Mouse (Mus musculus) neural tube, embryonic 11.5 days (tissue): ENCODE measurements at regions not wholly inside any gene's neighbourhood (a gene's known extent, or its start where the extent isn't known, plus 50 kb on each side); places are given as distances from the start of the nearest gene placed in this dataset.

Source experiments
- ATAC-seq: fragments of 200-750 bp; cut with Nextera tagmentation; 2 replicates; pipeline ENCODE4 v1.8.0; 2017; ENCODE audit warnings: moderate number of reproducible peaks, mild to moderate bottlenecking, moderate TSS enrichment, moderate library complexity; ENCODE audit not compliant: insufficient read depth, low FRiP score, low TSS enrichment
- DNase-seq: peaks from one replicate; pipeline ENCODE4 v3.0.0-alpha.2; 2015; ENCODE audit warnings: low spot score
- H3K27ac ChIP-seq: fragments of 300-500 bp; sonication (generic); 2 replicates; pipeline ENCODE4 v1.5.1; 2014; ENCODE audit warnings: low read depth, mild to moderate bottlenecking, low read length
- H3K27me3 ChIP-seq: fragments of 300-500 bp; sonication (generic); 2 replicates; pipeline ENCODE4 v1.6.1; 2014; ENCODE audit warnings: mild to moderate bottlenecking, low read length, mixed read lengths; ENCODE audit not compliant: control insufficient read depth, insufficient read depth
- H3K36me3 ChIP-seq: fragments of 300-500 bp; sonication (generic); 2 replicates; pipeline ENCODE4 v1.6.1; 2014; ENCODE audit warnings: mild to moderate bottlenecking, low read length, moderate library complexity, mixed read lengths; ENCODE audit not compliant: control insufficient read depth, insufficient read depth
- H3K4me1 ChIP-seq: fragments of 300-500 bp; sonication (generic); 2 replicates; pipeline ENCODE4 v1.6.1; 2014; ENCODE audit warnings: low read length, mixed read lengths; ENCODE audit not compliant: control insufficient read depth, insufficient read depth
- H3K4me2 ChIP-seq: fragments of 300-500 bp; sonication (generic); 2 replicates; pipeline ENCODE4 v1.6.1; 2014; ENCODE audit warnings: low read depth, mild to moderate bottlenecking, moderate library complexity
- H3K4me3 ChIP-seq: fragments of 300-500 bp; sonication (generic); 2 replicates; pipeline ENCODE4 v1.5.1; 2014; ENCODE audit warnings: low read depth, low read length
- H3K9ac ChIP-seq: fragments of 300-500 bp; sonication (generic); 2 replicates; pipeline ENCODE4 v1.6.1; 2014; ENCODE audit warnings: mild to moderate bottlenecking, low read length
- H3K9me3 ChIP-seq: fragments of 300-500 bp; sonication (generic); 2 replicates; pipeline ENCODE4 v1.6.1; 2016; ENCODE audit warnings: low read length; ENCODE audit not compliant: control insufficient read depth
- WGBS: fragments of 180-500 bp; shearing (Covaris S2); extraction: QIAGEN DNeasy Blood & Tissue Kit; methylation state at CpG from one replicate; pipeline ENCODE4 v1.1.7; 2014; 5-methylcytosine and 5-hydroxymethylcytosine counted together

DNA sequence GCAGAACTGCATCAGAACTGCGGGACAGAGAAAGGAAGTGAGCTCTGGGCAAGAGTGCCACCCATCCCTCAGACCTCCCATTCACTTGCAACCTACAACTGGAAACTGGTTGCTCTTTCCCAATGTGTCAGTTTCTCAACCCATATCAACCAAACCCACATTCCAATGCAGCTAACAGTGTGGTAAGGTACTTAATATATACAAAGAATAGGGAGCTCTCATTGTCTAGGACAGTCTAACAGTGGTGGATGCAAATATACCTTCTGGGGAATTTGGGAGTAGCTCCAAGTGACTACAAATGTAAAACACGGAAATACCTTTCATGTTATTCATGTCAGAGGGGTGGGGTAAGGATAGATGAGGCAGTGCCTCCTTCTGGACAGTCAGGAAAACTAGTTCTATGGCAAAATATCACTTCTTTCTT is 171.0 kb upstream of the Smim15 start:
- H3K27me3 ChIP-seq = no peaks in the 10 kb centered on the region
- ATAC-seq (no peak), DNase-seq (no peak)
- H3K9me3 ChIP-seq = no peaks in the 10 kb centered on the region
- peaks cover 12% of the 10 kb centered on the region; the same call in 1 of the 2 replicates for H3K4me1 ChIP-seq
- H3K4me2 ChIP-seq = no peak overlapping the region
- no peaks in the 10 kb centered on the region for H3K36me3 ChIP-seq
- no peak overlapping the region for H3K4me3 ChIP-seq
- H3K27ac ChIP-seq = no peak overlapping the region
- WGBS = 73% methylated on average over 2 of the region's 2 CpGs
- H3K9ac ChIP-seq = no peak overlapping the region

DNA sequence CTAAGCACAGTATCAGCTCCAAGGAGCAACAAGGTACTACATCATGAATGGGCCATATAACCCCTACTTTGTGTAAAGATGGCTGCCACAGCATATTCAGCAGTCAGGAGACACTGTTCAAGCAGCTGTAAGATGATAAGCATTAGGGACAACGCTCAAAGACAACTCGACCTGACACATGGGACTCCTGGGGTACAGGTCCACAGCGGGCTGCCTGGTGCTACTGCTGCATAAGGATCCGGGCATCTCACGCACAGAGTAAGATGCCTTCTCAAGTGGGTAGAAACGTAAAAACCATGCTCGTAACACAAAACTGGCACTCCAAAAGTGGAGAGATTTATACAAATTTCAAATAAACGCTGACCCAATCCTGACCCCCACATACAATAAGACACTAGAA is 171.7 kb upstream of the Smim15 start:
- ATAC-seq (no peak), DNase-seq (no peak)
- no peaks in the 10 kb centered on the region for H3K9me3 ChIP-seq
- H3K4me3 ChIP-seq = no peak overlapping the region
- no peak overlapping the region for H3K27ac ChIP-seq
- 68% methylated on average over 8 of the region's 8 CpGs for WGBS
- no peak overlapping the region for H3K4me2 ChIP-seq
- H3K27me3 ChIP-seq = no peaks in the 10 kb centered on the region
- H3K4me1 ChIP-seq = peaks cover 12% of the 10 kb centered on the region; the same call in 1 of the 2 replicates
- no peaks in the 10 kb centered on the region for H3K36me3 ChIP-seq
- H3K9ac ChIP-seq = no peak overlapping the region

DNA sequence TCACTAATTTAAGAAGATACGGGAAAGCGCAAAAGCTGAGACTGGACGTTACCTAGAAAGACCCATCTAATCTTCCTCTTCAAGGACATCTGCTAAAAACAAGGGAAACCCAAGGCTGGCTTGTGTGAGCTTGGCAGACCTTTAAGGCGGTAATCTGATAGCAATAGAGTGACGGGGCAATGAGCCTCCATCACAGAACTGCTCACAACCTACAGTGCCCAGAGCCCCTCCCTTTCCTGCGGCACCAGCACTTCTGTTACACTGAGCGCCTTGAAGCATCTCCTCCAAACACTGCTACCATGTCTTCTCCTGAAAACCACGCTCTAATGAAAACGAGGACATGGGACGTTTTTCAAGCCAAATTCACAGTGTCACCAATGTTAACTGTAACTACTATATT is 172.1 kb upstream of the Smim15 start:
- ATAC-seq (no peak), DNase-seq (no peak)
- H3K27me3 ChIP-seq = no peaks in the 10 kb centered on the region
- no peak overlapping the region for H3K9ac ChIP-seq
- H3K9me3 ChIP-seq = no peaks in the 10 kb centered on the region
- H3K4me1 ChIP-seq = peaks cover 12% of the 10 kb centered on the region; the same call in 1 of the 2 replicates
- 65% methylated on average over 10 of the region's 10 CpGs for WGBS
- H3K4me2 ChIP-seq = no peak overlapping the region
- no peak overlapping the region for H3K4me3 ChIP-seq
- H3K27ac ChIP-seq = no peak overlapping the region
- no peaks in the 10 kb centered on the region for H3K36me3 ChIP-seq

DNA sequence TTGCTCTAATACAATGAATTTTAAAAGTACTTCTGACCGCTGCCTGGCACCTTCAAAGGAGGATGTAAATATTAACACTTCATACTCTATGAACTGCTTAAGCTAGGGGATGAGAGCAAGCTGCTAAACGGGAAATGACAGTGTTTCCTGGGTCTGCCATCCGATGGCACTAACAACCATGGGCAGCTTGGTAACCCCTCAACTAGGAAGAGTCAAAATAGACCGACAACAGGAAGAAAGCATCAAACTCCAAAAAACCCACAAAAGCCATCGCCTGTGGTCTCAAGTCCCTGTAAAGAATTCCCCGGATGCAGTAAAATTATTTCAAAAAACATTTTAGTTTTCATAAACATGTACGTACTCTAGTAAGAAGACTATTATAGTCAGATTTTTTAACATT is 175.3 kb upstream of the Smim15 start:
- no peaks in the 10 kb centered on the region for H3K9me3 ChIP-seq
- no peaks in the 10 kb centered on the region for H3K27me3 ChIP-seq
- no peak overlapping the region for H3K27ac ChIP-seq
- no peak overlapping the region for H3K9ac ChIP-seq
- no peak for DNase-seq
- H3K36me3 ChIP-seq = no peaks in the 10 kb centered on the region
- peaks cover 9% of the 10 kb centered on the region; the same call in 1 of the 2 replicates for H3K4me1 ChIP-seq
- no peak for ATAC-seq
- H3K4me3 ChIP-seq = no peak overlapping the region
- H3K4me2 ChIP-seq = no peak overlapping the region
- 89% methylated on average over 7 of the region's 7 CpGs for WGBS

DNA sequence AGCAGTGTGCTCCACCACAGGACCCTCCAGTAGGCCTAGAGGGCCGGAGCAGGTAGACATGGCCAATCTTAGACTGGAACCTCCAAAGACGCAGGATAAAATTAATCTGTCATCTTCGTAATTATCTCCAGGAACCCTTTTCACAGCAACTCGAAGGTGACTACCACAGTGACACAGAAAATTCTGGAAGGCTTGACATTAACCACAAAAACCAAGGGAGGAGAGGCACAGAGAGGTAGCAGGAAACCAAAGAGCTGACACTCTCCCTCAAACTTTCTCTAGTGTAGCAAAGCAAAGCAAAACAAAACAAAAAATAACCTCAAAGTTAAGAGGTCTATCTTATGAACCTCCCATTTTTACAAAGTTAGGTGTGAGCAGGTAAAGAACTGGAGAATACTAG is 177.4 kb upstream of the Smim15 start:
- H3K4me2 ChIP-seq = no peak overlapping the region
- WGBS = 92% methylated on average over 4 of the region's 4 CpGs
- no peaks in the 10 kb centered on the region for H3K36me3 ChIP-seq
- no peak overlapping the region for H3K27ac ChIP-seq
- no peak for ATAC-seq
- no peaks in the 10 kb centered on the region for H3K9me3 ChIP-seq
- no peak overlapping the region for H3K9ac ChIP-seq
- peaks cover 1% of the 10 kb centered on the region; the same call in 1 of the 2 replicates for H3K4me1 ChIP-seq
- no peak overlapping the region for H3K4me3 ChIP-seq
- H3K27me3 ChIP-seq = no peaks in the 10 kb centered on the region
- DNase-seq = no peak

DNA sequence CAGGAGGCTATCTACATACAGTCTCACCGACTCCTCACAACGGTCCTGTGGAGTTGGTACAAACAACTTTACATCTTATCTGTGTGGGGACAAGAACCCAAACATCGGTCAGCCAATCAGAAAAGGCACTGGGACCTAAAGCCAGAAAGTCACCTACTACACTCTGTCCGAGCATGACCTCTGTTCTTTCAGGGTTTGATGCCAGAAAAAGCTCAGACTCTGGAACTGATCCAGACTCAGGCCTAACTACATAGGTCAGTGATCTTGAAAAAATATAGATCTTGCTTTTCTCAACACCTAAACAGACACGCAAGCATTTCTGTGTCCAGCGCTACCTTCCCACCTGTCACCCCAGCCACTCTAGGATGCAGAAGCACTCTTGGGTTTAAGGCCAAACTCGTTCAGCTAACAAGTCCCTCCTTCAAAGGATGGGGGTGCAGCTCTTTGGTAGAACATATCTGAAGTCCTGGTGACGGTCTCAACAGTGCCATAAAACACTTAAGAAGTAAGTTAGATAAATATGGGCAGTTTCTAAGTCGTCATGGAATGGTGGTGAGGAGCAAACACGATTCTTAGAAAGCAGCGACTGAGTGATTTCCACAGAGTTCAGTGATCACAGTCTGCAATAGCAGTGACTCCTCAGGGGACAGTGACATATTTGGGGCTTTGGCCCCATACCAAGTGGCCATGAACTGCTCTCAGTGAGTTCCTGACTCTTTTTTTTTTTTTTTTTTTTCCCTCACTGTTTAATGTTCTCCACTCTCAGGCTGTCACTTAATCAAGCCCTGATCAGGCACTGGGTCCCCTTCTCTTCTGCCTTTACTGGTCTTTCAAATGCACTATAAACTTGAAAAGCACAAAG is 181.2 kb upstream of the Smim15 start:
- H3K9ac ChIP-seq = no peak overlapping the region
- ATAC-seq (no peak), DNase-seq (no peak)
- H3K27me3 ChIP-seq = no peaks in the 10 kb centered on the region
- no peak overlapping the region for H3K27ac ChIP-seq
- H3K4me3 ChIP-seq = no peak overlapping the region
- 77% methylated on average over 11 of the region's 11 CpGs for WGBS
- no peak overlapping the region for H3K4me2 ChIP-seq
- no peaks in the 10 kb centered on the region for H3K9me3 ChIP-seq
- H3K4me1 ChIP-seq = peaks cover 4% of the 10 kb centered on the region; the same call in 1 of the 2 replicates
- H3K36me3 ChIP-seq = no peaks in the 10 kb centered on the region

DNA sequence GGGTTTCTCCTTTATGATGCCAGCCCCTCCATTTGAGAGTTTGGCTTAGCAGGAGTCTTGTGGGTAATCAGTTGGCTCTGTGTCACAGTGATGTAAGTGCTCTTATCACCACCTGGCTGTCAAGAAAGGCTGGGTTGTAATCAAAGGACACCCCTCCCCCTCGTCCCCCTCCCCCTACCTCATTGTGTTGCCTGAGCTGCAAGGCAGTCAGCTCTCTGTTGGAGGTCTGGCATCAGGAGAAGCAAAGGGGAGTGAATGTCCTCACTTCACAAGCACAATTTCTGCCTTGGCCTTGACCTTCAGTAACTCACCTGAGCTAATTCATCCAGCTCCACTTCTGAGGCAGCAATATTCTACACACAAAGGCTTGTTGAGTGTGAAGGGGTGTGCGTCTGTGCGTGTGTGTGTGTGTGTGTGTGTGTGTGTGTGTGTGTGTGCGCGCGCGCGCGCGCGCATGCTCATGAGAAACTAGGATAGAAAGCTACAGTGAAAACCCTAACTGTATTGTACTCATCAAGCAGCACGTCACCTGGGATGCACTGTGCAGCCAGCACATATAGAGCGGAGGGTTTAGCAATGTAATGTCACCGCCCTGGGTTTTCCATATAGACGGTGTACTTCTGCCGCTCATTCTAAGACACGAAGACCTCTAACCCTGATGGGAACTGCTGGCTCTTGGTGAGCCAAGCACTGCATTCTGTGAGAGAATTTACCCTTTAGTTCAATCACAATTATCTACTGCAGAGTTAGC is 182.7 kb upstream of the Smim15 start:
- Histone ChIP-seq H3K27me3 (no peaks in the 10 kb centered on the region), H3K9me3 (no peaks in the 10 kb centered on the region), H3K4me1 (peaks cover 4% of the 10 kb centered on the region; the same call in 1 of the 2 replicates), H3K36me3 (no peaks in the 10 kb centered on the region), H3K4me2 (no peak overlapping the region), H3K9ac (no peak overlapping the region), H3K4me3 (no peak overlapping the region), H3K27ac (no peak overlapping the region)
- 70% methylated on average over 17 of the region's 17 CpGs for WGBS
- no peak for DNase-seq
- ATAC-seq = no peak

DNA sequence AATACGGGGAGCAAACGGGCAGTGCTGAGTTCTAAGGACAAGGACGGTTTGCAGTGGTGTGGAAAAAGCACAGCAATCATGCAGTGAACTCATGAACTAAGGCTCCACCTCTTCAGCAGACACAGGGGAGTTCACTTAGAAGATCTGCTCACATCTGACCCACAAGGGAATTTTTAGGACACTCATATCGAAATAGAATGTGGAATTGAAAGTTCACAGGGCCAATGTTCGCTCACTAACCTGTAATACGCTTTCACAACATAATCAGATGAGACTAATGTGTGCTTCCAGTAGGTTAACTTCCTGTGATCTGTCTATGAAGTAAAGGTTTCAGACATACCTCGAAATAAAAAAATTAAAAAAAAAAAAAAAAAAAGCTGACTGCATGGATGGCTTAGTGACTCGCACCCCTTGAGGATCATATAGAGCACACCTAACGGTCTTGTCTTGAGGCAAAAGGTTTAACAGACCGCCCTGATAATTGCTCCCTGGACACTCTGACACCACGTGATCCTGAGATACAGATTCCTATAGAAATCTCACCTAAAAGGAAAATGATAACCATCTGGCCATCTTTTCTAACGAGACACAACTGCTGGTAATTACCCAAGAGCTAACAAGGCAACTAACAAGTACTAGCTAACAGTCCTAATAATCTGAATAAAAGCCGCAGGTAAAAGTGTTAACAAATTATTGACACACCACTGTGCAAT is 187.0 kb upstream of the Smim15 start:
- Histone ChIP-seq H3K9me3 (no peaks in the 10 kb centered on the region), H3K27ac (no peak overlapping the region), H3K4me2 (no peak overlapping the region), H3K4me1 (peaks cover 7% of the 10 kb centered on the region; the same call in 1 of the 2 replicates), H3K4me3 (no peak overlapping the region), H3K9ac (no peak overlapping the region), H3K27me3 (no peaks in the 10 kb centered on the region), H3K36me3 (no peaks in the 10 kb centered on the region)
- WGBS = 75% methylated on average over 13 of the region's 13 CpGs
- ATAC-seq = no peak
- DNase-seq = no peak
